Mouse (Mus musculus) midbrain, embryonic 13.5 days (tissue): Measurements from ENCODE around the gene Arhgap10. TPM values are rescaled to one million over a fixed set of nuclear protein-coding genes. Genes with fewer than 3 reads are reported as not detected.

ENCODE experiments used
- ATAC-seq: fragments of 200-750 bp; cut with Nextera tagmentation; 2 replicates; pipeline ENCODE4 v1.8.0; 2017; ENCODE audit warnings: mild to moderate bottlenecking, moderate TSS enrichment, moderate library complexity
- H3K27ac ChIP-seq: fragments of 300-500 bp; sonication (generic); 2 replicates; pipeline ENCODE4 v1.5.1; 2015; ENCODE audit warnings: inconsistent platforms, mild to moderate bottlenecking, moderate library complexity
- H3K27me3 ChIP-seq: fragments of 300-500 bp; sonication (generic); 2 replicates; pipeline ENCODE4 v1.6.1; 2015; ENCODE audit warnings: mild to moderate bottlenecking, inconsistent platforms
- H3K36me3 ChIP-seq: fragments of 300-500 bp; sonication (generic); 2 replicates; pipeline ENCODE4 v1.6.1; 2015; ENCODE audit warnings: mild to moderate bottlenecking, inconsistent platforms
- H3K4me1 ChIP-seq: fragments of 300-500 bp; sonication (generic); replicated peaks from 2 replicates; pipeline ENCODE4 v1.6.1; 2015; ENCODE audit warnings: inconsistent platforms
- H3K4me2 ChIP-seq: fragments of 300-500 bp; sonication (generic); replicated peaks from 2 replicates; pipeline ENCODE4 v1.6.1; 2015; ENCODE audit warnings: moderate library complexity, mild to moderate bottlenecking, inconsistent platforms
- H3K4me3 ChIP-seq: fragments of 300-500 bp; sonication (generic); replicated peaks from 2 replicates; pipeline ENCODE4 v1.5.1; 2015; ENCODE audit warnings: mild to moderate bottlenecking, inconsistent platforms
- H3K9ac ChIP-seq: fragments of 300-500 bp; sonication (generic); replicated peaks from 2 replicates; pipeline ENCODE4 v1.6.1; 2015; ENCODE audit warnings: mild to moderate bottlenecking, inconsistent platforms
- H3K9me3 ChIP-seq: fragments of 300-500 bp; sonication (generic); 2 replicates; pipeline ENCODE4 v1.6.1; 2016; ENCODE audit warnings: mild to moderate bottlenecking, inconsistent platforms
- WGBS: fragments of 180-500 bp; shearing (Covaris S2); methylation state at CpG from one replicate; pipeline ENCODE4 v1.1.7; 2015; 5-methylcytosine and 5-hydroxymethylcytosine counted together
- polyA plus RNA-seq: library from polyadenylated mRNA; unstranded; fragments of >200 nt; fragmentation: Nextera tagmentation; extraction: Ambion mirVana; gene quantifications from 2 replicates; pipeline ENCODE4 v1.2.1, GENCODE M21; 2015

The Arhgap10 gene
- polyA plus RNA-seq, 1 experiment from 2014 or later = 4.7 TPM

GRCm38 (mm10) chr8:77492356-77493058, 25.2 kb downstream of the Arhgap10 start:
- Histone ChIP-seq H3K27me3 (no peaks in the 10 kb centered on the region), H3K27ac (no peak overlapping the region), H3K4me2 (no peak overlapping the region), H3K36me3 (no peaks in the 10 kb centered on the region), H3K9ac (no peak overlapping the region), H3K9me3 (no peaks in the 10 kb centered on the region), H3K4me1 (no peaks in the 10 kb centered on the region; the same call in 1 of the 2 replicates), H3K4me3 (no peak overlapping the region)
- 87% methylated on average over 5 of the region's 5 CpGs for WGBS
- no peak for ATAC-seq

- H3K27ac ChIP-seq = no peak overlapping the region
- no peaks in the 10 kb centered on the region for H3K27me3 ChIP-seq
- H3K9me3 ChIP-seq = no peaks in the 10 kb centered on the region
- H3K4me1 ChIP-seq = no peaks in the 10 kb centered on the region; the same call in 1 of the 2 replicates
- ATAC-seq = peak; percentile 57; the same call in 1 of the 2 replicates
- no peaks in the 10 kb centered on the region for H3K36me3 ChIP-seq
- no peak overlapping the region for H3K4me2 ChIP-seq
- no peak overlapping the region for H3K4me3 ChIP-seq
- no peak overlapping the region for H3K9ac ChIP-seq
- 95% methylated on average over 10 of the region's 10 CpGs for WGBS
These were observed 26.4 kb downstream of the Arhgap10 start for GRCm38 (mm10) chr8:77491231-77491923.

GRCm38 (mm10) chr8:77490095-77490781, 27.5 kb downstream of the Arhgap10 start:
- no peak overlapping the region for H3K4me3 ChIP-seq
- H3K9ac ChIP-seq = no peak overlapping the region
- H3K4me1 ChIP-seq = no peaks in the 10 kb centered on the region; the same call in 1 of the 2 replicates
- no peaks in the 10 kb centered on the region for H3K36me3 ChIP-seq
- H3K9me3 ChIP-seq = no peaks in the 10 kb centered on the region
- H3K4me2 ChIP-seq = no peak overlapping the region
- WGBS = 75% methylated on average over 4 of the region's 4 CpGs
- H3K27ac ChIP-seq = no peak overlapping the region
- no peaks in the 10 kb centered on the region for H3K27me3 ChIP-seq
- no peak for ATAC-seq

DNA sequence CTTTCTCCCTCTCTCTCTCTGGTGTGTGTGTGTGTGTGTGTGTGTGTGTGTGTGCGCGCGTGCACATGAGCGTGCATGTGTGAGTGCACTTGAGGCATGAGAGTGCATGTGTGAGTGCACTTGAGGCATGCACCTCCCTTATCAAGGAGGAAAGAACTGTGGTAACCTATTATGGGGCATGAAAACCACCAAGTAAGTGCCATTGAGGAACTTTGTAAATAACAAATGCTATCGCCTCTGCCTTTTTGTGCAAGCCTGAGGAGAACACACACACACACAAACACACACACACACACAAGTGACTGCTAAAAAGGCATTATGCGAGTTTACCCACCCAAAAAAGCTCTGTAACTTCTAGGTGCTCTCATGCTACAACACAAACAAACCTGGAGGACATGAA, 28.5 kb downstream of the Arhgap10 start:
- no peak overlapping the region for H3K27ac ChIP-seq
- no peaks in the 10 kb centered on the region for H3K36me3 ChIP-seq
- H3K4me1 ChIP-seq = no peaks in the 10 kb centered on the region
- H3K27me3 ChIP-seq = no peaks in the 10 kb centered on the region
- no peak overlapping the region for H3K4me2 ChIP-seq
- no peak for ATAC-seq
- 95% methylated on average over 6 of the region's 6 CpGs for WGBS
- H3K4me3 ChIP-seq = no peak overlapping the region
- no peak overlapping the region for H3K9ac ChIP-seq
- H3K9me3 ChIP-seq = no peaks in the 10 kb centered on the region

- ATAC-seq = no peak
- Histone ChIP-seq H3K4me3 (no peak overlapping the region), H3K9ac (no peak overlapping the region), H3K27me3 (no peaks in the 10 kb centered on the region), H3K27ac (no peak overlapping the region), H3K4me2 (no peak overlapping the region), H3K4me1 (no peaks in the 10 kb centered on the region), H3K36me3 (no peaks in the 10 kb centered on the region), H3K9me3 (no peaks in the 10 kb centered on the region)
- WGBS = 81% methylated on average over 4 of the region's 4 CpGs
These were observed 29.5 kb downstream of the Arhgap10 start for GRCm38 (mm10) chr8:77488215-77488606.

- H3K9me3 ChIP-seq = no peaks in the 10 kb centered on the region
- no peak overlapping the region for H3K4me2 ChIP-seq
- no peak overlapping the region for H3K27ac ChIP-seq
- H3K4me3 ChIP-seq = no peak overlapping the region
- no peaks in the 10 kb centered on the region for H3K27me3 ChIP-seq
- 87% methylated on average over 10 of the region's 10 CpGs for WGBS
- no peak overlapping the region for H3K9ac ChIP-seq
- no peaks in the 10 kb centered on the region for H3K36me3 ChIP-seq
- H3K4me1 ChIP-seq = no peaks in the 10 kb centered on the region
- ATAC-seq = no peak
These were observed 30.1 kb downstream of the Arhgap10 start for GRCm38 (mm10) chr8:77487590-77488214.

DNA sequence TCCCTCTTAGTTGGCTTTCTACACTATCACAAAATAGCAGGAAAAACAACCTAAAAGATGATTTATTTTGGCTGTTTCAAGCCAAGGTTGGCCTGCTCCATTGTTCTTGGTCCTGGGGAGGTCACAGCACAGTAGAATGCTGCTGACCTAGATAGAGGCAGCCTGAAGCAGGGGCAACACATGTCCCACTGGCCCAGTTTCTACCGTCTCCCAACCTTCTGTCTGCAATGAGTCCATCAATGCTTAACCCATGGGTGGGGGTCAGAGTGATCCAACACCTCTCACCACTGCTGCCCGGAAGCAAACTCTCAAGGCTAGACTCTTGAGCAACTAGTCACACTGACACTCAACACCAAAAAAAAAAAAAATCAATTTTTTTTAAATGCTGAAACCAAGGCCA, 31.0 kb downstream of the Arhgap10 start:
- Histone ChIP-seq H3K27ac (no peak overlapping the region), H3K9me3 (no peaks in the 10 kb centered on the region), H3K9ac (no peak overlapping the region), H3K36me3 (no peaks in the 10 kb centered on the region), H3K4me1 (no peaks in the 10 kb centered on the region), H3K27me3 (no peaks in the 10 kb centered on the region), H3K4me3 (no peak overlapping the region), H3K4me2 (no peak overlapping the region)
- 93% methylated on average over 2 of the region's 2 CpGs for WGBS
- ATAC-seq = no peak

GRCm38 (mm10) chr8:77484817-77485216, 32.9 kb downstream of the Arhgap10 start:
- H3K4me2 ChIP-seq = no peak overlapping the region
- WGBS = 69% methylated on average over 5 of the region's 5 CpGs
- H3K4me1 ChIP-seq = no peaks in the 10 kb centered on the region
- ATAC-seq = no peak
- no peak overlapping the region for H3K9ac ChIP-seq
- H3K27ac ChIP-seq = no peak overlapping the region
- no peaks in the 10 kb centered on the region for H3K27me3 ChIP-seq
- H3K4me3 ChIP-seq = no peak overlapping the region
- no peaks in the 10 kb centered on the region for H3K9me3 ChIP-seq
- no peaks in the 10 kb centered on the region for H3K36me3 ChIP-seq

DNA sequence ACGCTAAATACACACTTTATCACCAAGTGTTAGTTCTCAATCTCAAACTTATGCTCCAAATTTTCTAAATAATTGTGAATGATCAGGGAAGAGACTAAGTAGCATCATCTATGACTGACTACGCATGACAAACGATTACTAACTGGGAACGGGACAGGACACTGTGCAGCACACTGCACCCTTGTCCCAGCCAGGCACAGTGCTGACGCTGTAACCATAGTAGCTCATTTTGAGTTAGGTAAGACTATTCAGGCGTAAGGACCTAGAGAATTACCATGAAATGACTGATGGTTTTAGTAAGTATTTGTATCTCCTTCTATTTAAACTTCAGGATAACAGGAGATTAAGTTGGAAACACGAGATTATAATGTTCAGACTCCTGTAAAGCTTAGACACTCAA, 33.5 kb downstream of the Arhgap10 start:
- no peaks in the 10 kb centered on the region for H3K36me3 ChIP-seq
- H3K4me1 ChIP-seq = no peaks in the 10 kb centered on the region
- no peak overlapping the region for H3K4me2 ChIP-seq
- no peaks in the 10 kb centered on the region for H3K9me3 ChIP-seq
- no peak overlapping the region for H3K4me3 ChIP-seq
- H3K27ac ChIP-seq = no peak overlapping the region
- H3K27me3 ChIP-seq = no peaks in the 10 kb centered on the region
- 62% methylated on average over 7 of the region's 7 CpGs for WGBS
- no peak overlapping the region for H3K9ac ChIP-seq
- ATAC-seq = no peak

DNA sequence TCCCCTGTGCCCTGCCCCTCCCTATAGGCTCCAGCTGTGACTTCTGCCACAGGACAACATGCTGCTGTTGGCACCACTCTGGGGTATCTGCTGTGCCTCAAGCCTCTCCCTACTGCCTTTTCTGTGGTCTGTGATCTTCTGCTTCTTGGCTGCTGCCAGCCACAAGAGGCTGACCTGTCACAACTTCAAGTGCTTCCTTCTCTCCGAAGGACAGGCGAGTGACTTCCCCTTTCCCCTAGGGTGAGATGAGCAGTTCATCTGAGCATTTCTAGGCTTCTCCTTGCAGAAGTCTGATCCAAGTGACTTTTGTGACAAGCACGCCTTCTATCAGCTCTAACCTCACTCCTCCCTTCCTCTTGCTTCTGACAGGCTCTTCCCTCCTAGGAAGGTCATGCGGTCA, 34.1 kb downstream of the Arhgap10 start:
- H3K9me3 ChIP-seq = no peaks in the 10 kb centered on the region
- H3K4me2 ChIP-seq = no peak overlapping the region
- 86% methylated on average over 4 of the region's 4 CpGs for WGBS
- no peak overlapping the region for H3K4me3 ChIP-seq
- no peaks in the 10 kb centered on the region for H3K36me3 ChIP-seq
- no peaks in the 10 kb centered on the region for H3K4me1 ChIP-seq
- no peak overlapping the region for H3K9ac ChIP-seq
- H3K27me3 ChIP-seq = no peaks in the 10 kb centered on the region
- ATAC-seq = no peak
- no peak overlapping the region for H3K27ac ChIP-seq

- Histone ChIP-seq H3K4me2 (no peak overlapping the region), H3K9me3 (no peaks in the 10 kb centered on the region), H3K4me3 (no peak overlapping the region), H3K36me3 (no peaks in the 10 kb centered on the region), H3K4me1 (no peaks in the 10 kb centered on the region), H3K27ac (no peak overlapping the region), H3K27me3 (no peaks in the 10 kb centered on the region), H3K9ac (no peak overlapping the region)
- ATAC-seq = no peak
- WGBS = 71% methylated on average over 6 of the region's 6 CpGs
These were observed 36.0 kb downstream of the Arhgap10 start for GRCm38 (mm10) chr8:77481791-77482190.

GRCm38 (mm10) chr8:77479995-77480394, 37.8 kb downstream of the Arhgap10 start:
- H3K4me2 ChIP-seq = no peak overlapping the region
- H3K27ac ChIP-seq = no peak overlapping the region
- H3K4me1 ChIP-seq = no peaks in the 10 kb centered on the region
- 85% methylated on average over 9 of the region's 9 CpGs for WGBS
- H3K4me3 ChIP-seq = no peak overlapping the region
- H3K9me3 ChIP-seq = no peaks in the 10 kb centered on the region
- H3K9ac ChIP-seq = no peak overlapping the region
- no peak for ATAC-seq
- H3K36me3 ChIP-seq = no peaks in the 10 kb centered on the region
- H3K27me3 ChIP-seq = no peaks in the 10 kb centered on the region
